Mouse (Mus musculus): ENCODE measurements around the gene Zfp668.
A peak's percentile ranks its signal among the peaks of the same experiment; 100 is the strongest.
"Not testable (repeated sequence)": the region's sequence is repeated elsewhere in the genome, so short reads cannot be mapped to it uniquely, and the experiment has no call there.

The Zfp668 gene

DNA sequence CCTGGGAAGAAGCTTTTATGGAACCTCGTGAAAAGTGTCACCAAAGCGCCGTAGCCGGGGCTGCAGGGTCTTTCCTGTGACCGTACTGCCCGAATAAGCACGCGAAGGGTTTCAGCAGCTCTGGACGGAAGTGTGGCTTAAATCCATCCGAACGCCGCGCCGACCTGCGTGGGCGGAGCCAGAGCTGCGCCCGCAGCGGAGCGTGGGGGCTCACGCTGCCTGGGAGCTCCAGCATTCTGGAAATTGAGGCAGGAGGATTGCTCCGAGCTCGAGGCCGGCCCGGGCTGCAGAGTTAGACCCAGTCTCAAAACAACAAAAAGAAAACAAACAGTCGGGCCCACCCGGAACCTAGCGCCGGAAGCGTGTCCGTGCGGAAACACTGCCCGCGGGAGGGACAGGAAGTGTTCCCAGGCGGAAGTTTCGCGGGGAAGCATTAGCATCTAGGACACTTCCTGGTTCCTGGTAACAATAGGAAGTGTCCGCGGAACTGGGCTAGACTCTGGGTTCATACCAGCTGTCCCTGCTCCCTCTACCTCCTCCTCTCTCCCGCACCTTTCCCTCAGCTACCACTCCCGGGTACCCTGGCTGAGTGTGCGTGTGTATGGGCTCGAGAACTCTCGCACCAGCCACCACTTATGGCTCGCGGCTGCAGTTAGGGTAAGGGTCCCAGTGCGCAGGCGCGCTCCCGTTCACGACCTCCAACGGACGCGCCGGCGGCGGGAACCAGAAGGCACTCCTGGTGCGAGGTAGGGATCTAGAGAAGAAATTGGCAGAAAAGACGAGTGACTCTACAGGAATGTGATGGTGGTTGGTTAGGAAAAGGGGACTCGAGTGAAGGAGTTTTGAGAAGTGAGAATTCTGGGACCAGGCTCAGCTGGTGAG is at the start of gene Zfp668:
Gene Zfp668, minus strand, starts transcription at position 362 of the 882 bp plus-strand sequence.
- DNase-seq: peak; percentile 96

- DNase-seq: no peak
Observed at GRCm38 (mm10) chr7:127926066-127926465, 49.4 kb upstream of the Zfp668 start.

DNA sequence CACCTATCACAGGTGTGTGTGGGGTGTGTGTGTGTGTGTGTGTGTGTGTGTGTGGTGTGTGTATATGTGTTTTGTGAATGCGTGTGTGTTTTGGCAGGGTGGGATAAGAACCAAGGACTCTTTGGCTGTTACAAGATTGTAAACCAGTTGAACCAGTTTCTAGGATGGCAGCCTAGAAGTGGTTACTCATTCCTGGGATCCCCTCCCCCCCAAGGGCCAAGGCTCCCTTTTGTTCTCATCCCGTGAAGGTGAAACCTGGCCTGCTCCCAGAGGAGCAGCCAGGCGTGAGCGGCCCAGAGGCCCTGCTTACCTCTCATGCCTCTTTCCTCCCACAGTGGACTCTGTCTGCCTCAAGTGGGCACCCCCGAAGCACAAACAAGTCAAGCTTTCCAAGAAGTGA is 48.6 kb upstream of the Zfp668 start:
- DNase-seq: peak; percentile 87

- no peak for DNase-seq
Observed at GRCm38 (mm10) chr7:127923714-127924113, 47.1 kb upstream of the Zfp668 start.

DNA sequence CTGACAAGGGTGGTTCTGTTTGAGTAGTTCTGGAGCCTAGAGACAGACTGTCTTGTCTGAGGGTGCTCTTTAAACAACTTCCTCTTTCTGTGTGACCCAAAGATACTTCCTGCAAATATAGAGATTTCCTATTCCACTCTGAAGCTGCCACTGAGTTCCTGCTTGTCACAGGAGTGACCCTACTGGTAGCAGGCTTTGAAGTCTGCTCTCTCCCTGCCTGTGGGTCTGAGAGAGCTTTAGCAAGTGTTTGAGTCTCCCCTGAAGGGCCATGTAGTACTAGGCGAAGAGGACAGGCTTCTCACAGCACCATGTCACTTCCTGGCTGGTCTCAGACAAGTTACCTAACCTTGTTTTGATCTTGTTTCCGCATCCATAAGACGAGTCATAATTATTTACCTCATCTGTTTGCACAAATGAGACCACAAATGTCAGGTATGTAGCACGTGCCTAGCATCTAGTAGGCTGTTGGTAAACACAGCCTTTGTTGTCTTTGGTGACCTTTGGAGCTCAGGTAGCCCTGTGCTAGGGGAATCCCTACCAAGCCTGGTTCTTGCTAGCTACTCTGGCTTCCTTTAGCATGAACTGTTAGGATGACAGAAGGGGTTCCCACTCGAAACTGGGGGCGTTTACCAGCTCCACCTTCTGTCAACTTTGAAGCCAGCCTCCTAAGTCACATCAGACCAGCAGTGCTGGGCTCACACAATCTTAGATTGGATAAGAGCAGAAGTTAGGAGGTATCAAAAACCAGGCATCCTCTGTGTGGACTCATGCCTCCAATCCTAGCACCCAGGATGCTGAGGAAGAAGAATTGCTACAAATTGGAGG is 46.0 kb upstream of the Zfp668 start:
- DNase-seq: peak; percentile 39

GRCm38 (mm10) chr7:127921516-127921915 is 44.9 kb upstream of the Zfp668 start:
- peak; percentile 76 for DNase-seq

DNA sequence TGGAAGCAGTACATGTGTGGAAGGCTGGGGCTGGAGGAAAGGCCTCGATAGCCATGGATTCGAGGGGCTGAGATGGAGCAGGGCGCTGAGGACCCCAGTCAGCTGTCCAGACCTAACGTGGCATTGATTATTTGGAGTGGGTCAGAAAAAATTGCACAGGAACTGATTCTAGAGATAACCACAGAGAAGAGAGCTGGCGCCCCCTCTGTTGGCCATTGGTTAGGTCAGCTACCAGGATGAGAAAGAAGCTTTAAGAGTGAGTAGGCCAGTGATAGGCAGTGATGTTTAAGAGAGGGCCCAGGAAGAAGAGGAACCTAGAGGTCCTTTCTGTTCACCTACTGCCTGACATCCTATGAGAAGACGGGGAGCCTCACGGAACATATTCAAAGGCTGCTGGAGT is 42.7 kb upstream of the Zfp668 start:
- DNase-seq: peak; percentile 55

GRCm38 (mm10) chr7:127918203-127918602 is 41.6 kb upstream of the Zfp668 start:
- peak; percentile 86 for DNase-seq

GRCm38 (mm10) chr7:127915293-127915692 is 38.7 kb upstream of the Zfp668 start:
- DNase-seq: no peak

GRCm38 (mm10) chr7:127912938-127913337 is 36.3 kb upstream of the Zfp668 start:
- DNase-seq: no peak

- DNase-seq: peak; percentile 95
Observed at GRCm38 (mm10) chr7:127912190-127912871, 35.7 kb upstream of the Zfp668 start, which contains the start of gene Kat8. Gene Kat8 (plus strand): TSS chr7:127912516.

GRCm38 (mm10) chr7:127908656-127909055 is 32.0 kb upstream of the Zfp668 start:
- no peak for DNase-seq

- no peak for DNase-seq
Observed at GRCm38 (mm10) chr7:127907939-127908338, 31.3 kb upstream of the Zfp668 start.

DNA sequence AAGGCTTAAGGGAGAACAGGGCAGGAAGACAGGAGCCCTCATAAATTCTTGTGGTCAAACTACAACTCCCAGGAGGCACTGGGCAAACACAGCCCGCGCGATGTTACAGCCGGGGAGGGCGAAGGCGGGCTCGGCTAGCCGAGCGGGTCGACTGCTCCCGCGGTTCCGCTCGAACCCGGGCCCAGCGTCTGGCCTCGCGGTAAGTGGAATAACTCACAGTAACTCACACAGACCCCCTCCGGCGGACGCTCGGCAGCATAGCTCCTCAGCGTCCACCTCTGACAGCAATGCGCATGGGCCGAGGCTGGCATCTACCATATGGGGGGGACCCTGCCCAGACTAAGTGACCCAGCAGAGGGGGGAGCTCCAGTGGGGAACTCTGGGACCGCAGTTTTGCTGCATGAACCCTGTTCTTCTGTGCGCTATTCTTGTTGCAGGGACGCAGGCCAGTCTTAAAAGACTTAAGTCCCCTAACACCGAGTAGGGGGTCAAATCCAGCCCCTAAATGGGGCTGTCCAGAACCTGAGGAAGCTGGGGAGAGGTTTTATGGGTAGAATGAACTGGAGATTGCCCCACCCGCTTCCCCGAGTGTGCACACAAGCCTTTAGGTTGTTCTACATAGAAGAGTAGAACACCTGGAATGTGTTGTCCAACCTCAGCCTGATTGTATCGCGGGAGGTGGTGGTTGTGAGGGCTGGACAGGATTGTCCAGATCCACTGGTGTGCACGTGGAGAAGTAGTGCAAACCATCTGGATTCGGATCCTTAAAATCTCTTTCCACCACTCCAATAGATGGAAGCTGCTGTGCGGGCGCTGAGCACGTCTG is 27.6 kb upstream of the Zfp668 start, which contains the start of gene Bckdk:
Gene Bckdk, plus strand, starts transcription at position 112 of the 826 bp plus-strand sequence.
- peak; percentile 88 for DNase-seq

- DNase-seq: no peak
Observed at GRCm38 (mm10) chr7:127901772-127902171, 25.1 kb upstream of the Zfp668 start.

DNA sequence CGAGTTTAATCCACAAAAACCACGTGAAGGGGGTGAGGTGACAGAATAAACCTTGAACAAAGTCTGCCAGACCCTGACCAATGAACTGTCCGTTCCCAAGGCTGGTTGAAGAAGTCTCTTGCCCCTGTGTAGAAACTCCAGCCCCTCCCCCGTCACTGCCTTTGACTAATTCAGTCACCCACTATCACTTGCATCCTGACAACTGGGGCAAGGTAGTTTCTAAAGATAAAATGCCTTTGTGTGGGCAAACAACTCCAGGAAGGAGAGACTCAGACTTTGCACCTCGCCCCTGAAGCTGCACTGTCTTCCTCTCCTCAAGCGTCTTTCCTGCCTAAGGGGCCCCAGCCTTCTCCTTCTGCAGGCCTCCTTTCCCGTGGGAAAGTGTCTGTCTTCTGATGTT is 23.4 kb upstream of the Zfp668 start:
- no peak for DNase-seq

GRCm38 (mm10) chr7:127898179-127898956 is 21.7 kb upstream of the Zfp668 start:
- peak; percentile 15 for DNase-seq

- no peak for DNase-seq
Observed at GRCm38 (mm10) chr7:127897542-127897941, 20.9 kb upstream of the Zfp668 start.

DNA sequence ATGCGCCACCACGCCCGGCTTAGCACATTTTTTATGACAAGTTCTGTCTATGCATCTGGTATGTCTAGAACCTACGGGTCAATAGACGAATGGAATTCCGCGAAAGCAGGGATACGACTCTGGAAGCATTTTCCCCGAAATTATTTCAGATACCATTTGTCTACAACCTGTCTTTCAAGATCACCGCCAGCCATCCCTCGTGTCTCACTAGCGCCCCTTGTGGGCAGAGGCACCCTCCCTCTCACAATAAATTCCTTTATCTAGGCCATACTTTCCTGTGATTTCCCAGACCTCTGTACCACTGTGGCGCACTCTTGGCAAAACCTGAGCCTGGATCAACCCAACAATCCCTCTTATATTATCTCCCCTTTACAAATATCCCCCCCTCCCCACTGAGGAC is 19.8 kb upstream of the Zfp668 start:
- peak; percentile 79 for DNase-seq

- DNase-seq: not testable (repeated sequence)
Observed at GRCm38 (mm10) chr7:127895891-127896290, 19.3 kb upstream of the Zfp668 start.

DNA sequence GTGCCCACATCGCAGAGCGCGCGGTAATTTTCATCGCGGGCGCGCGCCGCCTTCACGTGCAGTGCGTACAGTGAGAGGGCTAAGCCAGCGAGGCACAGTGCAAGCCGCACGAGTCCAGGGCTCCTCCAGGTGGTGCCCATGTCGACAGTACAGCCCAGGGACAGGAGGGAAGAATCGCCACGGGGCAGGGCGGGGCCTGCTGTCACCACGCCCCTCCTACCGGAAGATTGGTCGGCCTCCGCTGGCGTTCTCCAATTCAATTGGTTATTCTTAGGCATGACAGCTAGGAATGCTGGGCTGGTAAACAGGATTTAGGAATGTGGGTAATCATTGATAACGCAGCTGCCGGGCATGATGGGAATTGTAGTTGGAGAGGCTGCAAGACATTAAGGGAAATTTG is 18.8 kb upstream of the Zfp668 start, which contains the start of the genes Gm21974 and Vkorc1:
Gene Gm21974, minus strand, starts transcription at position 13 of the 400 bp plus-strand sequence.
Gene Vkorc1, minus strand, starts transcription at position 176 of the 400 bp plus-strand sequence.
- peak; percentile 99 for DNase-seq

All from lung, postnatal 36 days (tissue).